Mouse (Mus musculus) erythroblast, embryonic 14.5 days (primary cell): ENCODE results near the gene Plxna1.

Experiments
- GATA1 ChIP-seq: IDR thresholded peaks from 2 replicates; pipeline ENCODE4 v1.6.1; 2012; ENCODE audit warnings: low read length, inconsistent platforms, mixed read lengths
- TAL1 ChIP-seq: IDR thresholded peaks from 3 replicates; pipeline ENCODE4 v1.6.1; 2012; ENCODE audit warnings: low read length, inconsistent platforms, mixed read lengths

- TF ChIP-seq GATA1 (no peak), TAL1 (no peak)
Observed at GRCm38 (mm10) chr6:89363107-89363451, 659 bp upstream of the Plxna1 start.
